Mouse (Mus musculus) forebrain, postnatal 0 days (tissue): ENCODE data around the gene Gtpbp8. TPM values are rescaled to one million over a fixed set of nuclear protein-coding genes. Genes with fewer than 3 reads are reported as not detected.

ENCODE experiments used
- ATAC-seq: fragments of 200-750 bp; cut with Nextera tagmentation; 2 replicates; pipeline ENCODE4 v1.8.0; 2017; ENCODE audit warnings: mild to moderate bottlenecking, moderate library complexity
- DNase-seq: peaks from one replicate; pipeline ENCODE4 v3.0.0-alpha.2; 2015
- H3K27ac ChIP-seq: fragments of 300-500 bp; sonication (generic); 2 replicates; pipeline ENCODE4 v1.5.1; 2014; ENCODE audit warnings: low read depth, mild to moderate bottlenecking, antibody characterized with exemption, low read length, moderate library complexity, mixed read lengths
- H3K27me3 ChIP-seq: fragments of 300-500 bp; sonication (generic); 2 replicates; pipeline ENCODE4 v1.6.1; 2014; ENCODE audit warnings: mild to moderate bottlenecking, low read length, mixed read lengths; ENCODE audit not compliant: insufficient read depth
- H3K36me3 ChIP-seq: fragments of 300-500 bp; sonication (generic); 2 replicates; pipeline ENCODE4 v1.6.1; 2014; ENCODE audit warnings: mild to moderate bottlenecking, moderate library complexity; ENCODE audit not compliant: insufficient read depth
- H3K4me1 ChIP-seq: fragments of 300-500 bp; sonication (generic); 2 replicates; pipeline ENCODE4 v1.6.1; 2014; ENCODE audit warnings: antibody characterized with exemption; ENCODE audit not compliant: insufficient read depth
- H3K4me2 ChIP-seq: fragments of 300-500 bp; sonication (generic); 2 replicates; pipeline ENCODE4 v1.6.1; 2014; ENCODE audit warnings: low read depth, mild to moderate bottlenecking, moderate library complexity
- H3K4me3 ChIP-seq: fragments of 300-500 bp; sonication (generic); 2 replicates; pipeline ENCODE4 v1.5.1; 2014; ENCODE audit warnings: low read depth, low read length, mixed read lengths
- H3K9ac ChIP-seq: fragments of 300-500 bp; sonication (generic); 2 replicates; pipeline ENCODE4 v1.6.1; 2014; ENCODE audit warnings: mild to moderate bottlenecking
- H3K9me3 ChIP-seq: fragments of 300-500 bp; sonication (generic); 2 replicates; pipeline ENCODE4 v1.6.1; 2016; ENCODE audit warnings: low read length
- CTCF ChIP-seq: sonication (generic); IDR thresholded peaks from 2 replicates; pipeline ENCODE4 v1.5.1; 2016; ENCODE audit warnings: antibody characterized with exemption, control low read depth, low read depth
- WGBS: fragments of 180-500 bp; shearing (Covaris S2); extraction: QIAGEN DNeasy Blood & Tissue Kit; methylation state at CpG from one replicate; pipeline ENCODE4 v1.1.7; 2014; 5-methylcytosine and 5-hydroxymethylcytosine counted together
- polyA plus RNA-seq: library from polyadenylated mRNA; unstranded; fragments of >200 nt; fragmentation: Nextera tagmentation; extraction: Ambion mirVana; gene quantifications from 2 replicates; pipeline ENCODE4 v1.2.1, GENCODE M21; 2015
- total RNA-seq: library from RNA; depleted of rRNA; stranded (reverse); fragments of >200 nt; gene quantifications from 2 replicates; pipeline ENCODE4 v1.2.3, GENCODE M21; 2014

Gene Gtpbp8
- total and polyA plus RNA-seq, 2 experiments from 2014 or later: 32.0 to 45.3 TPM

DNA sequence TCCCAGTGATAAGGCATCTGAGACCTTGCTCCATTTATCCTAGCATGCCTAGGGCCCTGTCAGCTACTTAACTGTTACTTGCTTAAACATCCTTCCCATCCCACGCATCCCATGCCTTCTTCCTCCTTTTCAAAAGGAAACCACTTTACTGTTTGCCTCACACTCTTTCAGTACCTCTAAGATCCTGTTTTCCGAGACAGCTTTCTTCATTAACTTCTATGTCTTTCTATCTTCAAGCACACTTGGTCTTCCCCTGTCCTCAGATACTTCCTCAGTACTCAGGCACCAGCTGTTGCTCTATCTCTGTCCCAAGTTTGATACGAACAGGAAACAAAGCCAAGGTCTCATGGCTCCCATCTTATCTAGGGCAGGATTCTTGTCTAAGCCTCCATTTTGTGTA, 27.5 kb upstream of the Gtpbp8 start:
- H3K27ac ChIP-seq: no peak overlapping the region
- 91% methylated on average over 3 of the region's 3 CpGs for WGBS
- no peaks in the 10 kb centered on the region for H3K9me3 ChIP-seq
- H3K36me3 ChIP-seq: no peaks in the 10 kb centered on the region
- ATAC-seq (no peak), DNase-seq (no peak)
- H3K27me3 ChIP-seq: no peaks in the 10 kb centered on the region
- no peak overlapping the region for H3K4me2 ChIP-seq
- TF ChIP-seq CTCF: no peak
- H3K9ac ChIP-seq: no peak overlapping the region
- no peaks in the 10 kb centered on the region for H3K4me1 ChIP-seq
- no peak overlapping the region for H3K4me3 ChIP-seq

DNA sequence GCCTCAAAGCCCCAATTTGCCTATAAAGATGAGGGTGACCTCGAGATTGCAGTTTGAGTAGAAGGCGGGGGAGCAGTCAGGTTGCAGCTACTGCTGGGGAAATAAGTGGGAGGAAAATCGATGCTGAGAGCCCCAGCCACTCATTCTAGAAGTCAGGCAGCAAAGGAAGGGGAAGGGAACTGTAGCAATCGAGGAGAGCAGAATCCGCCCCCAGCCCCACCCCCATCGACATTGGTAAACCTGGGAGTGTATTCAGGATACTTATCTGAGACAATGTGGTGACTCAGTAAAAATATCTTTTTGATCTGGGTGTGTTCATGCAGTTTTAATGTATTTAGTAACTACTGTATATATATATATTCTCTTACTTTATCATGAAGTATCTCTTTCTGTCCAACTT, 26.4 kb upstream of the Gtpbp8 start:
- Histone ChIP-seq H3K9me3 (no peaks in the 10 kb centered on the region), H3K4me3 (no peak overlapping the region), H3K36me3 (no peaks in the 10 kb centered on the region), H3K9ac (no peak overlapping the region), H3K27me3 (no peaks in the 10 kb centered on the region), H3K27ac (no peak overlapping the region), H3K4me1 (no peaks in the 10 kb centered on the region), H3K4me2 (no peak overlapping the region)
- DNase-seq (no peak), ATAC-seq (no peak)
- TF ChIP-seq CTCF: no peak
- 83% methylated on average over 6 of the region's 6 CpGs for WGBS

DNA sequence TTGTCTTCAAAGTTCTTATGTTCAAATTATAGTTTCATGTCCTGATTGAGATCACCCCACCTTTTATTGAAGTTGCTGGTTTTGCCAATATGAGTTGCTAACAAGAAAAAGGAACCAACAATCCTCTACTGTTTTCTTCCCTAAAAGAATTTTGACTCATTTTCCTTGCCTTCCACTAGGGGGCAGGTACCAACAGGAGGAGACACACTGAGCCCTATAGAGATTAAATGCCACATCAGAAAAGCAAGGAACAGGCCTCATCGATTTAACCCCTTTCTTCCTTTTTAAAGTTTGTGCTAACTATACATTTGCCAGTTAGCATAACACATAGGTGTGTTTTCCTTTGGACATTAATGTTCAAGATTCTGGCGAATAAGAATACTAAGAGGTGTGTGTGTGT, 21.8 kb upstream of the Gtpbp8 start:
- Histone ChIP-seq H3K4me2 (no peak overlapping the region), H3K9me3 (no peaks in the 10 kb centered on the region), H3K4me1 (no peaks in the 10 kb centered on the region), H3K9ac (no peak overlapping the region), H3K27me3 (no peaks in the 10 kb centered on the region), H3K4me3 (no peak overlapping the region), H3K27ac (no peak overlapping the region), H3K36me3 (no peaks in the 10 kb centered on the region)
- peak; percentile 73 for ATAC-seq
- DNase-seq: peak; percentile 49
- TF ChIP-seq CTCF: peak; percentile 79
- WGBS: 47% methylated on average over 2 of the region's 2 CpGs

DNA sequence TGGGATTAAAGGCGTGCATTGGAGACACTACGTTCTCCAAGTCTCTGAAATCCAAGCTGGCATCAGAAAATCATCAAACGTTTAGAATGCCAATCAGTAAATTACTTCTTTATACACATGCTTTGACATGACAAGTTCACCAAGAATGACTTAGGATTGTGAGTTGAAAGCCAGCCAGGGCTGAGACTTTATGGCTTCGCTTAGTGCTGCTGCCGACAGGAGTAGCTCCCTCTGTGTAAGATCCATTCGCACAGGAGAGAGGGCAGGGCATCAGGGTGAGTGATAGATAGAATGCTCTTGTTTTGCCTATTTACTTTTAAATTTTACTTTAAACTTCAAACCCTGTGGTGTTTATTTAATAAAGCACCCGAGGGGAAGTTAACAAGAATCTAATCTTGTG, 21.3 kb upstream of the Gtpbp8 start:
- ATAC-seq: no peak
- 88% methylated on average over 7 of the region's 7 CpGs for WGBS
- no peaks in the 10 kb centered on the region for H3K27me3 ChIP-seq
- no peak overlapping the region for H3K4me3 ChIP-seq
- no peak overlapping the region for H3K9ac ChIP-seq
- TF ChIP-seq CTCF: no peak
- H3K9me3 ChIP-seq: no peaks in the 10 kb centered on the region
- H3K27ac ChIP-seq: no peak overlapping the region
- H3K4me1 ChIP-seq: no peaks in the 10 kb centered on the region
- H3K4me2 ChIP-seq: no peak overlapping the region
- DNase-seq: no peak
- no peaks in the 10 kb centered on the region for H3K36me3 ChIP-seq

- no peak for DNase-seq
- H3K4me3 ChIP-seq: no peak overlapping the region
Measured at GRCm38 (mm10) chr16:44766320-44766892, 20.2 kb upstream of the Gtpbp8 start.

GRCm38 (mm10) chr16:44765555-44766319, 19.6 kb upstream of the Gtpbp8 start, which contains the start of gene Cd200r1:
Cd200r1 (plus strand) TSS chr16:44765736.
- no peaks in the 10 kb centered on the region for H3K9me3 ChIP-seq
- no peak within 1 kb of the TSS for H3K4me3 ChIP-seq
- H3K36me3 ChIP-seq: no peaks in the 10 kb centered on the region
- no peak within 1 kb of the TSS for H3K27ac ChIP-seq
- H3K27me3 ChIP-seq: no peaks in the 10 kb centered on the region
- no peak for DNase-seq
- ATAC-seq: no peak
- no peak within 1 kb of the TSS for H3K4me2 ChIP-seq
- no peaks in the 10 kb centered on the region for H3K4me1 ChIP-seq
- H3K9ac ChIP-seq: no peak within 1 kb of the TSS
- no peak for TF ChIP-seq CTCF
- 80% methylated on average over 22 of the region's 22 CpGs for WGBS

More at GRCm38 (mm10) chr16:44766320-44766892, 20.2 kb upstream of the Gtpbp8 start:
- no peaks in the 10 kb centered on the region for H3K36me3 ChIP-seq
- no peaks in the 10 kb centered on the region for H3K27me3 ChIP-seq
- ATAC-seq: no peak
- no peak overlapping the region for H3K27ac ChIP-seq
- no peak overlapping the region for H3K9ac ChIP-seq
- TF ChIP-seq CTCF: no peak
- WGBS: 77% methylated on average over 9 of the region's 9 CpGs
- no peaks in the 10 kb centered on the region for H3K9me3 ChIP-seq
- no peak overlapping the region for H3K4me2 ChIP-seq
- no peaks in the 10 kb centered on the region for H3K4me1 ChIP-seq

GRCm38 (mm10) chr16:44761811-44762210, 15.6 kb upstream of the Gtpbp8 start:
- no peak for ATAC-seq
- DNase-seq: no peak
- TF ChIP-seq CTCF: peak; percentile 19; the same call in 1 of the 2 replicates
- no peaks in the 10 kb centered on the region for H3K4me1 ChIP-seq
- H3K9me3 ChIP-seq: no peaks in the 10 kb centered on the region
- H3K9ac ChIP-seq: no peak overlapping the region
- no peak overlapping the region for H3K4me2 ChIP-seq
- no peak overlapping the region for H3K27ac ChIP-seq
- no peaks in the 10 kb centered on the region for H3K27me3 ChIP-seq
- no peak overlapping the region for H3K4me3 ChIP-seq
- no peaks in the 10 kb centered on the region for H3K36me3 ChIP-seq
- WGBS: 55% methylated on average over 1 of the region's 1 CpGs
